Mouse (Mus musculus) erythroblast, embryonic 14.5 days (primary cell): Measurements from ENCODE around the gene Limk1. TPM values are rescaled to one million over a fixed set of nuclear protein-coding genes. Genes with fewer than 3 reads are reported as not detected.
A peak's percentile ranks its signal among the peaks of the same experiment; 100 is the strongest.

Experiments
- H3K27me3 ChIP-seq: 2 replicates; pipeline ENCODE4 v1.6.1; 2012; ENCODE audit warnings: inconsistent platforms; ENCODE audit not compliant: control insufficient read depth
- H3K36me3 ChIP-seq: 2 replicates; pipeline ENCODE4 v1.6.1; 2012; ENCODE audit warnings: mild to moderate bottlenecking, inconsistent platforms; ENCODE audit not compliant: control insufficient read depth
- H3K4me1 ChIP-seq: 2 replicates; pipeline ENCODE4 v1.6.1; 2012; ENCODE audit warnings: inconsistent platforms; ENCODE audit not compliant: control insufficient read depth
- H3K4me3 ChIP-seq: replicated peaks from 2 replicates; pipeline ENCODE3; 2012; ENCODE audit warnings: moderate library complexity, mild to moderate bottlenecking, inconsistent platforms
- H3K9me3 ChIP-seq: 2 replicates; pipeline ENCODE4 v1.6.1; 2012; ENCODE audit warnings: low read length, inconsistent platforms, mixed read lengths; ENCODE audit not compliant: control insufficient read depth
- GATA1 ChIP-seq: IDR thresholded peaks from 2 replicates; pipeline ENCODE4 v1.6.1; 2012; ENCODE audit warnings: low read length, inconsistent platforms, mixed read lengths
- TAL1 ChIP-seq: IDR thresholded peaks from 3 replicates; pipeline ENCODE4 v1.6.1; 2012; ENCODE audit warnings: low read length, inconsistent platforms, mixed read lengths
- polyA plus RNA-seq: library from polyadenylated mRNA; stranded (reverse); fragments of >175 nt; gene quantifications from 2 replicates; pipeline ENCODE4 v1.2.3, GENCODE M21; 2012

Gene Limk1
- polyA plus RNA-seq, 1 experiment, result 0.39 TPM

DNA sequence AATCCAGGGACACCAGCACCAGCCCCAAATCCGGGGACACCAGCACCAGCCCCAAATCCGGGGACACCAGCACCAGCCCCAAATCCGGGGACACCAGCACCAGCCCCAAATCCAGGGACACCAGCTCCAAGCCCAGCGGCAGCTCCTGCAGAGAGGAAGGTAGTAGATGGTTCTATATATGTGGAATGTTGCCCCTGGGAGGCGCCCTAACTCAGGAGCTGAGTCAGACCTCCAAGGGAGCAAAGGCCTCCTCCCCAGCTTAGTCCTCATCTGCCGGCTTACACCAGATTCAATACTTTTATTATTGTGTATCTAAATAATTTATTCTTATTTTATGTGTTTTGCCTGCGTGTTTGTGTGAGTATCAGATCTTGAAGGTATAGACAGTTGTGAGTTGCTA is 22.7 kb upstream of the Limk1 start:
- no peaks in the 10 kb centered on the region for H3K27me3 ChIP-seq
- H3K4me1 ChIP-seq, result no peaks in the 10 kb centered on the region
- H3K36me3 ChIP-seq, result no peaks in the 10 kb centered on the region
- H3K9me3 ChIP-seq, result no peaks in the 10 kb centered on the region
- no peak overlapping the region for H3K4me3 ChIP-seq
- no peak for TF ChIP-seq TAL1
- TF ChIP-seq GATA1, result no peak

DNA sequence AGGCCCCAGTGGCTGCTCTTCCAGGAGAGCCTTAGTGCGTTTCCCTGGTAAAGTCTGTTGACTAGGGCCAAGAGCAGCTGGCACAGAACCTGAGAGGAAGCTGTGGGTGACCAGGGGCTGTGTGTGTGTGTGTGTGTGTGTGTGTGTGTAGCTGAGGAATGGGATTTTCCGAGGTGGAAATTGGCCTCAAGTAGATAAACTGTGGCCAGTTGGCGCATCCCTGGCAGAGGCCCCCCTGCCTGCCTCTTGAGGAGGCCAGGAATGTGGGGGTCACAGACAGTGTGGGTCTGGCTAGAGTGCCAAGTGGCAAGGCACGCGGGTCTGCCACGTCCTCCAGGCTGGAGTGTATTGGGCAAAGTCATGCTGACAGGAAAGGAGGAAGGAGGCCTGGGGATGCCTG is 20.9 kb upstream of the Limk1 start:
- Histone ChIP-seq H3K36me3 (no peaks in the 10 kb centered on the region), H3K4me1 (no peaks in the 10 kb centered on the region), H3K27me3 (no peaks in the 10 kb centered on the region), H3K4me3 (no peak overlapping the region), H3K9me3 (no peaks in the 10 kb centered on the region)
- no peak for TF ChIP-seq TAL1
- no peak for TF ChIP-seq GATA1

DNA sequence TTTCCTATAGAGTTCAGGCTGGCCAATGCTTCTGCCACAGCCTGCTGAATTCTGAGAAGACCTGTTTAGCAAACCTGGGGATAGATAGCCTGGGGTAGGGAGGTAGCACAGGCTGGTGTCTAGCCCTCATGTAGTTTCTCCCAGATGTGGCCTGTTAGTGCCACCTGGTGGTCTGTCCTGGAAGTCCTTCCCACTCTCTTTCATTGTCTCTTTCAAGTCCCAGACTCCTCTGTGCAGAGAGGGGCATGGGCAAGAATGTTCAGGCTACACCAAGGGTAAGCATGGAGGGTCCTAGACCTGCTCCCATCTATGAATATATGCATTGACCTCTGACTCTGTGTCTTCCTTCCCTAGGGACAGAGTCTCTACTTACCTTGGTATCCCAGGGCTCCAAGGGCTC is 15.8 kb upstream of the Limk1 start:
- no peak for TF ChIP-seq TAL1
- TF ChIP-seq GATA1, result no peak
- Histone ChIP-seq H3K4me1 (no peaks in the 10 kb centered on the region), H3K9me3 (no peaks in the 10 kb centered on the region), H3K27me3 (no peaks in the 10 kb centered on the region), H3K36me3 (no peaks in the 10 kb centered on the region), H3K4me3 (no peak overlapping the region)

DNA sequence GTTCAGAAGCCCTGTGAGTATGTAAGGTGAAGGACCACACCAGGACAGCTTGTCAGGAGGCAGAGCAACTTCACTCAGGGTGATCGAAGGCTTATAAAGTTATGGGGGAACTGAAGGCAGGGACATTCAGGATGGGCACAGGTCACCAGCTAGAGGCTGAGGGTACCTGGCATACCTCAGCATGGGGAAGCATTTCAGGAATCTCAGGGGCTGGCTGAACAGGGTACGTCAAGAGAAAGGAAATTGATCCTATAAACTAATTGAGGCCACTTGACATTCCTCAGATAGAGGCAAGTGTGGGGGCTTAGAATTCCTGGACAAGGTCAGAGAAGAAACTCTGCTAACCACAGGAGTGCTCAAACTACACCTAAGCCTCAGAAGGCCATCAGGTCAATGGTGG is 7.1 kb upstream of the Limk1 start:
- no peaks in the 10 kb centered on the region for H3K36me3 ChIP-seq
- H3K9me3 ChIP-seq, result no peaks in the 10 kb centered on the region
- H3K4me1 ChIP-seq, result no peaks in the 10 kb centered on the region
- H3K27me3 ChIP-seq, result peaks cover 6% of the 10 kb centered on the region; the same call in 1 of the 2 replicates
- no peak overlapping the region for H3K4me3 ChIP-seq
- TF ChIP-seq TAL1 (no peak), GATA1 (no peak)

DNA sequence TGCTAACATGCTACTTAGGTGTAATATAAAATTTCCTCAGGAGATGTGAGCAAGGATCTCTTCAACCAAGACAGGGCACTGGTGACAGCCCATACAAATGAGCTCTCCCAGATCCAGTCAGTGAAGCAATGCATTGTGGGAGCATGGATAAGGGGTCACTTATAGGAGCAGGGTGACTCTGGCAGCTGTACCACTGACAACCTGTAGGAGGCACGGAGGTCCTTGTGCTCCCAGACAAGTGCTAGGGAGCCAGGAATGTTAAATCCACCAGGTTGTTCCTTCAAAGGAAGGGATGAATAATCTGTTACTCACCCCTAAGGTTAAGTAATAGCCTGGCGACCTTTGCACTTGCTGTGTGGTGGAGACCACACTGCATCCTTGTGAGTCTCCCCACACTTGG is 6.7 kb upstream of the Limk1 start:
- H3K9me3 ChIP-seq, result no peaks in the 10 kb centered on the region
- no peaks in the 10 kb centered on the region for H3K36me3 ChIP-seq
- no peak for TF ChIP-seq GATA1
- TF ChIP-seq TAL1, result no peak
- no peak overlapping the region for H3K4me3 ChIP-seq
- no peaks in the 10 kb centered on the region for H3K4me1 ChIP-seq
- peaks cover 6% of the 10 kb centered on the region; the same call in 1 of the 2 replicates for H3K27me3 ChIP-seq

DNA sequence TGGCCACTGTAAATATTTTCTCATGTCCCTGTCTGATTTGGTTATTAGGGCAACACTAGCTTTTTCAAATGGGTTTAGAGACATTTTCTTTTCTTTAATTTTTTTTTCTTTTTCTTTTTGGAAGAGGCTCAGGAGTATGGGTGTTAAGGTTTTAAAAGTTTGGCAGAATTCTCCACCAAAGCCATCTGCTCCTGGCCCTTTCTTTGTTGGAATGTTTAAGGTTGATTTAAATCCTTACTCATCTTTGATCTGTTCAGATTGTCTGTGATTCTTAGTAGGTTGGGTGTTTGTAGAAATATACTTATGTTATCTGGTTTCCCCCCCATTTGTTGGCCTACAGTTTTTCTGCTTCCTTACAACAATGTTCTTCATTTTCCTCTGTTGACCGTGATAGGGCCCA is 4.3 kb upstream of the Limk1 start:
- Histone ChIP-seq H3K9me3 (no peaks in the 10 kb centered on the region), H3K36me3 (no peaks in the 10 kb centered on the region), H3K4me3 (no peak overlapping the region), H3K27me3 (peaks cover 6% of the 10 kb centered on the region), H3K4me1 (peaks cover 20% of the 10 kb centered on the region)
- TF ChIP-seq GATA1 (no peak), TAL1 (no peak)

DNA sequence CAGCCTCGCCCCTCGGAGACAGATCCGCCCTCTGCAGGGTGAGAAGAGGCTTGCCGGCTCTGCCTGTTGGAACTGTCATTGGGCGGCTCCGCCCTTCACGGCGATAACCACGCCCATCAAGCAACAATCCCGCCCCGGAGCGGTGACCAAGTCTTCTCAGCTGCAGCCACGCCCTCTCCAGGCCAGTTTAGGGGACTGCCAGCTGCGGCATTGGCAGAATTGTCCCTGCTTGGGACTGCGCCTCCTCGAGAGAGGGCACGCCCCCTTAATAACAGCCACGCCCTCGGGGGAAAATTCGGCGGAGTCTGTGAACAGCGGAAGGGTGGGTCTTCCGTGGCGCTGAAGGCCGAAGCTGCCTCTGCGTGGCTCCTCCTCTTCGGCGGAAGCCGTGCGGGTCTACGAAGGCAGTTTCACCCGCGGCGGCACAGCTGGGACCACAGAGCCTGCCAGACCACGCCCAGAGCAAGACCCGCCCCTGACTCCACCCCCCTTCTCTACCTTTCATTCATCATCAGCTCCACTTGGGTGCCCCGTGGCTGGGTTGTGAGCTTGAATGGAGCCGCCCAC is 403 bp upstream of the Limk1 start:
- Histone ChIP-seq H3K36me3 (no peaks in the 10 kb centered on the region), H3K9me3 (no peaks in the 10 kb centered on the region), H3K4me1 (peaks cover 28% of the 10 kb centered on the region), H3K4me3 (peak overlapping the region; percentile 74), H3K27me3 (peaks cover 20% of the 10 kb centered on the region)
- TF ChIP-seq GATA1, result no peak
- no peak for TF ChIP-seq TAL1

DNA sequence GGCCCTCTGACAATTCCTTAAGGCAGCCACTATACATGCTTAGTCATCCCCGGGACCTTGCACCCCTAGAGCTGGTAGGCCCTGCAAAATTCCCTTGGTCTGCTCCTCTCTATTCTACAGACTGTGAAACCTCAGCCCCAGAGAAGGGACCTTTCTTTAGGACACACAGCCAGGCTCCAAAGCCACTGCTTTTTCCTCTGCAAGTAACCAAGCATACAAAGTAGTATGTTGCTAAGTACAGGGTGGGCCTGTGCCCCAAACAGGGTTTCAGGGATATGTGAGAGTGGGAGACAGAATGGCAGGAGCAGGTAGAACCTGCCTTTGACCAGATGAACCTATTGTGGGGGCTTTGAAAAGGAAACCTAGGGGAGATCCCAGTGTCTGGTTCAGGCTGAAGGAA is 1.2 kb downstream of the Limk1 start:
- no peaks in the 10 kb centered on the region for H3K9me3 ChIP-seq
- TF ChIP-seq GATA1 (no peak), TAL1 (no peak)
- H3K4me1 ChIP-seq, result peaks cover 28% of the 10 kb centered on the region
- H3K4me3 ChIP-seq, result no peak overlapping the region
- H3K27me3 ChIP-seq, result peaks cover 20% of the 10 kb centered on the region
- no peaks in the 10 kb centered on the region for H3K36me3 ChIP-seq

DNA sequence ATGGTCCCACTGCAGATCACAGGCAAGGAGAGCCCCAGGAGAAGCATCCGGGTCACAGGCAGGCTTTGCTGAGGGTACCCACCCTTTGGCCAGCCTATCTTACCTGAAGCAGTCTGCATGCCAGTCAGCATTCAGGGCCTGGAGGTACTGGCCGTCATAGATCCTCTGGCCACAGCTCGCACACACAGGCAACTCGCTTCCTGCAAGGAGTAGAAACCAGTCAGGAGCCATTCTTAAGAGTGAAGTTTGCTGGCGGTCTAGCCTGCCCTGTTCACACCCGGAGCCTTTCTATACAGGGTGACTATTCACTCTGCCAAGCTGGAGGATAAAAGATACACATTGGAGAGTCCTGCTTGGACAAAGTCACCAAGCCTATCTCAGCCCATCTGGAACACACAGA is 1.9 kb downstream of the Limk1 start:
- Histone ChIP-seq H3K36me3 (no peaks in the 10 kb centered on the region), H3K27me3 (peaks cover 20% of the 10 kb centered on the region), H3K9me3 (no peaks in the 10 kb centered on the region), H3K4me1 (peaks cover 28% of the 10 kb centered on the region), H3K4me3 (no peak overlapping the region)
- TF ChIP-seq TAL1, result no peak
- TF ChIP-seq GATA1, result no peak

DNA sequence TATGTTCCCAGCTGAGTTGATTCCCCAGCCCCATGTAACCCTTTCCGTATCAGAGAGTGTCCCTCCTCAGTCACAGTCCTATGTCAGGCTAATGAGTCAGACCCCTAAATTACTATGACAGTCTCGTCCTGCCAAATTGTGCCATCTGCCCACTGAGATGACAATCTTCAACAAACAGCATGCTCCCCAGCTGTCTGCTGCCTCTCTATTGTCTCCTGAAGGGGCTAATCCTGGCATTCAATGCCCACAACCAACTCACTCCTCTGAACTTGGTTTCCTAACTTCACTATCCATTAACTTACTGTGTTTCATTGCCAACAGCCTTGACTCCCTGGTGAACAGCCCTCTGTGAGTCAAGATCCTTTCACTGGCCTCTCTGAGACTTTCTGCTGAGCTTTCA is 4.0 kb downstream of the Limk1 start:
- no peaks in the 10 kb centered on the region for H3K9me3 ChIP-seq
- H3K4me3 ChIP-seq, result no peak overlapping the region
- H3K27me3 ChIP-seq, result peaks cover 20% of the 10 kb centered on the region
- TF ChIP-seq GATA1 (no peak), TAL1 (no peak)
- no peaks in the 10 kb centered on the region for H3K36me3 ChIP-seq
- peaks cover 30% of the 10 kb centered on the region for H3K4me1 ChIP-seq
